Mouse (Mus musculus): ENCODE measurements around the gene Eif2b4.
A peak's percentile ranks its signal among the peaks of the same experiment; 100 is the strongest.

Gene Eif2b4

DNA sequence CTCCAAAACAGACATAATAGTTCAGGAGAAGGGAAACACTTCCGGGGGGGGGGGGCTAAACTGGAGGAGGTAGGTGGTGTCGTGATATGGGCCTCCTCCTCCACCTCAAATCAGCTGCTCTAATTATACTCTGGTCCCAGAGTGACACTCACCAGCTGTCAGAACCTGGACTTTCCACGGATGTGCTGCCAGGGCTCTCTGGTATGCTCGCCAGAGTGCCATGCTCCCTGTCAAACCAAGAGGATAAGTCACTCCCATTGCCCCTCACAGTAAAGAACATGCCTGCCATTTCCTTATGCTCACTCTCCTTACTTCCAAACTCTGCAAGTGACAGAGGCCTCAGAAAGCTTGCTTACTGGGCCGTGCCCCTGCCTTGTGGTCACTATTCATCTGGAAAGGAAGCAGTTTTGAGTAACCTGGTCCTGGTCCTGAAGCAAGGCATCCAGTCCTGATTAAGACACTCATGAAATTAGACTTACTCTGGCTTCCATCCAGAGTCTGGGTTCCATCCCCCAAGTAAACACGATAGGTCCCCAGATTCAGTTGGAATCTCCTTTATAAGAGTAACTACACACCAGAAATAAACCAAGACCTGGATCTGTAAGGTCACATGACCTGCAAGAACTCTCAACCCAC is 39.6 kb downstream of the Eif2b4 start:
- no peak for DNase-seq

DNA sequence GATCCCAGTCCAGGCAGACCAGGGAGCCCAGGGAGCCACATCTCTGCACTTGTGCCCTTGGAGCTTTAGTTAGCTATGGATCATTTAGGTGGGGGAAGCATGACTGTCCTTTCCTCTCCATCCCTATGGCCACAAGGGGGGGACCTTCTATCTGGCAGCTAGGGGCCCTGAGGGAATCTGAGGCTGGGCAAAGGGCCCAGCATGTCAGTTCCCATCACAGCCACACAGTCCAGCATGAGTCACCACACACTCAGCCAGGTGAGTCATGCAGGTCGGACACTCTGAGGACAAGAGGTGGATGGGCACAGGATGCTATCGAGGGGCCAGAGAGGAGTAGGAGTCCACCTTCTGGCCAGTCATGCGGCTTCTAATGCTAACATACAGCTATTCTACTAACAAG is 41.5 kb downstream of the Eif2b4 start:
- DNase-seq = peak; percentile 65 to 74

DNA sequence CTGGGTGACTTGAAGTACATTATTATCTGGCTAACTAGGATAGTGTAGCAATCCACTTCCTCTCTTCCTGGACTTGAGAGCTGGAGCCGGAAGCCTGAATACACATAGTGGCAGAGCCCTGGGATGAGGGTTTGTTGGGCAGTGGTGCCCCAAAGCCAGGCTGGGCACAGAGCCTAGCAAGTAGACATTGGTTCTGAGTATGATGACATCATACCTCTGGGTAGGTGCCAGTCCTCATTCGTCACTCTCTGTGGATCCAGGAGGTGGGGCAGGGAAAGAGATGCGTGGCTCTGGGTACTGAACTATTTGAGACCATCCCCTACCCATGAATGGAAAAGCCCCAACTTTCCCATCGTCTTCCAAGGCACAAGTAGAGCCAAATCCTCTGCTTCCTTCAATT is 43.4 kb downstream of the Eif2b4 start:
- peak; percentile 20 to 30 for DNase-seq

DNA sequence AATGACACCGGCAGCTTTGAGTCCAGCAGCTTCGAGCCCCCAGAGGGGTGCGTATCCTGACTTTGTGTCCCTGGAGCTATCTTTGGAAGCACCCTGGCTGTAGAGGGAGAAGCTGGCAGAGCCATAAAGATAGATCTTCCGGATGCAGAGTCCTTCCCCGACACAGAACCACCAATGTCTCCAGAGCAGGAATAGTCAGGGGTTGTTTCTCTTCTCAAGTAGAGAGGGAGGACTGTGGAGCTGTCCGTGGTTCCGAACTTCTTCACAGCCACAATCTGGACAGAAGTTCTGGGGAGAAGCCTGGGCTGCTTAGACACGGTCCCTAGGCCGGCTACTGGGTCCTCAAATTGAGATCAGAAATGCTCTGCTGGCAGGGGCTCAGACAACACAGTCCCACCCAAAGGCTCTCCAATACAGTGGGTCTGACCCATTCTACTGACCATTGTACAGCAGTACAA is 54.2 kb downstream of the Eif2b4 start:
- no peak for DNase-seq

DNA sequence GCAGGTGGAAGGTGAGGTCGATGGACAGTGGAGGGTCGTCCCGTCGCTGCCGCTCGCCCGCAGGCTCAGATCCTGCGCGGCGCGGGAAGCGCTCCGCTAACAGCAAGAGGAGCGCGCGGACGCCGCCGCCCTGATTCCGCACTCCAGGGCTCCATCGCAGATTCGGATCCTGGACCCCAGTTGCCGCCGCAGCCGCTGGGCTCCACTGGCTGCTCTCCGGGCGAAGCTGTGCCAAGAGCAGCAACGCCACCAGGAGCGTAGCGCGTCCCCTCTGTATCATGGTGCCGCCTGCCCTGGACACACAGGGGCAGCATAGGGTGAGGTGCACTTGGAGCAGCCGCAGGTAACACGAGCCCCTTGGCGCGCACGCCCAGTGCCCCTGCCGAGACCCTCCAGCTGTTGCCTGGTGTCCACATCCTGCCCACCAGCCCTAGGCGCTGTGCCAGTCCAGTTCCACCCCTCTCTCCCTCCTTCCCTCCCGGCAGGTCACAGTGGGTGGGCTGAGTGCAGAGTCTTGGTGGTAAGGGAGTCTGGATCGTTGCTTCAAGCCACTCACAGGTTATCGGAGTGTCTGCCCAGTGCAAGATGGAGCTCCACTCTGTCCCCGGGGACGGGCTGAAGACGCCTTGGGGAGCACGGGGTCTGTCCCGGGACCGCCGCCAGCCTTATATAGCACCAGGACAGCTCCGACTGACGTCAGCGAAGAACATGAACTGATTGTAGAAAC is 54.8 kb downstream of the Eif2b4 start, which contains the start of gene Ucn:
Gene Ucn, minus strand, starts transcription at position 589 of the 727 bp plus-strand sequence.
- no peak for DNase-seq

DNA sequence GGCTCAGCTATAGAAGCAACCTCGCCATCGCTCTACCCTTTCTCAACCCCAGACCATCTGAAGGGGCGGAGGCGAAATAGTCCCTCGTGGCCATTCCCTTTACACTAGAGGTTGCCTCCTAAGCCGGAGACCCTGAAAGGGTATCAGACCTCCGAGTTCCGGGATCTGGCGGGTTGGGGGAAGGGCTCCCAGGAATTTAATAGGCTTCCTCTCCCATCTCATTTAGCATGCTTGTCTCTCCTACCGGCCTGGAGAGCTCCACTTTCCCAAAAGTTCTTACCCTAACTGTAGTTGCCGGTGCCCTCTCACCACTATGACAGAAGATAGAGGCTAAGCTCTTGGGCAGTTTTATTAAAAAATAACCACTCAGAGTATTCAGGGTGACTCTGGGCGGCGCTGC is 55.6 kb downstream of the Eif2b4 start:
- peak in 1 of 2 experiments; percentile 10 for DNase-seq
